Mouse (Mus musculus): ENCODE data around the gene Cpeb4. TPM values are rescaled to one million over a fixed set of nuclear protein-coding genes. Genes with fewer than 3 reads are reported as not detected.

The Cpeb4 gene
- polyA plus RNA-seq, 1 experiment from 2014 or later, result 20.3 TPM

GRCm38 (mm10) chr11:31983249-31983648 is 111.2 kb downstream of the Cpeb4 start:
- H3K9ac ChIP-seq (ENCODE audit: low read length), result no peak overlapping the region
- no peak overlapping the region for H3K4me3 ChIP-seq (ENCODE audit: low read depth, low read length)
- no peaks in the 10 kb centered on the region for H3K36me3 ChIP-seq (ENCODE audit: control insufficient read depth, insufficient read depth, low read length)
- no peak overlapping the region for H3K4me2 ChIP-seq (ENCODE audit: low read depth)
- no peaks in the 10 kb centered on the region for H3K4me1 ChIP-seq (ENCODE audit: control insufficient read depth, insufficient read depth, low read length)
- no peaks in the 10 kb centered on the region for H3K9me3 ChIP-seq (ENCODE audit: control insufficient read depth, low read length)
- no peak for ATAC-seq (ENCODE audit: insufficient read depth, low FRiP score, low TSS enrichment)
- H3K27me3 ChIP-seq (ENCODE audit: control insufficient read depth, insufficient read depth, low read length), result no peaks in the 10 kb centered on the region
- DNase-seq (ENCODE audit: low spot score), result no peak
- no peak overlapping the region for H3K27ac ChIP-seq (ENCODE audit: low read depth, low read length)

GRCm38 (mm10) chr11:31984786-31985185 is 112.8 kb downstream of the Cpeb4 start:
- ATAC-seq (ENCODE audit: insufficient read depth, low FRiP score, low TSS enrichment), result no peak

More at GRCm38 (mm10) chr11:31984786-31985185, 112.8 kb downstream of the Cpeb4 start:
- H3K9me3 ChIP-seq (ENCODE audit: control insufficient read depth, low read length), result no peaks in the 10 kb centered on the region
- H3K4me2 ChIP-seq (ENCODE audit: low read depth), result no peak overlapping the region
- H3K27ac ChIP-seq (ENCODE audit: low read depth, low read length), result no peak overlapping the region
- H3K4me3 ChIP-seq (ENCODE audit: low read depth, low read length), result no peak overlapping the region
- DNase-seq (ENCODE audit: low spot score), result no peak
- WGBS, result 68% methylated on average over 2 of the region's 2 CpGs
- no peaks in the 10 kb centered on the region for H3K4me1 ChIP-seq (ENCODE audit: control insufficient read depth, insufficient read depth, low read length)
- no peaks in the 10 kb centered on the region for H3K36me3 ChIP-seq (ENCODE audit: control insufficient read depth, insufficient read depth, low read length)
- no peak overlapping the region for H3K9ac ChIP-seq (ENCODE audit: low read length)
- no peaks in the 10 kb centered on the region for H3K27me3 ChIP-seq (ENCODE audit: control insufficient read depth, insufficient read depth, low read length)

Other genes with a start within 250 kb of the Cpeb4 start
- gene Bod1, start 200.3 kb upstream of the Cpeb4 start, polyA plus RNA-seq (2014; fragmentation: Nextera tagmentation; extraction: Ambion mirVana), result 153 and 162 TPM in 2 replicates
- gene 4930524B15Rik, start 93.4 kb downstream of the Cpeb4 start, polyA plus RNA-seq (2014; fragmentation: Nextera tagmentation; extraction: Ambion mirVana), result 0.27 TPM in 1 of 2 replicates, not detected in the other
- gene Nsg2, start 128.3 kb downstream of the Cpeb4 start, polyA plus RNA-seq (2014; fragmentation: Nextera tagmentation; extraction: Ambion mirVana), result 35.2 and 39.2 TPM in 2 replicates

All from neural tube, embryonic 11.5 days (tissue).